ENCODE assay signal across 10 mouse cellular contexts in genomic region chr19:42440089-42440488, GRCm38 (mm10). TPM values are rescaled to one million over a fixed set of nuclear protein-coding genes. Genes with fewer than 3 reads are reported as not detected.
DNase-seq lines count a peak whose midpoint lies in the region; ATAC-seq lines count a peak whose summit lies in the region.
"Had no signal": no experiment of that assay in that cellular context is flagged by ENCODE, and none has a peak within 500 bp of the region (broad histone marks: within the 10 kb centered on the region; RNA-seq: fewer than 3 reads in every experiment).

No protein-coding gene starts in this region.

- DNase-seq in cerebellum, postnatal 10 days: peak; percentile 69 to 73
- DNase-seq in cerebellum, adult 11-12 months: no peak
- peak; percentile 24 for DNase-seq in kidney, adult 9 months
- DNase-seq in kidney, postnatal 4 days: no peak
- peak; percentile 42 to 44 for DNase-seq in right cerebral cortex, adult 2 months (ENCODE audit: low spot score in 2 of 2)
- DNase-seq in right cerebral cortex, postnatal 14 days: no peak
- no peak for DNase-seq in thymus, postnatal 10 days (ENCODE audit: low spot score in 2 of 2)
- DNase-seq: liver, embryonic 13.5 days; thymus, postnatal 36 days had no signal

- ATAC-seq in granulocyte monocyte progenitor cell, adult 5-6 weeks (replicated peaks; ENCODE audit: poor library complexity, severe bottlenecking): no peak

RNA-seq across cellular contexts. Expression of gene Crtac1, which starts 8.5 kb away (rescaled TPM):
- 0.17 TPM in 1 of 2 replicates, not detected in the other for total RNA-seq in granulocyte monocyte progenitor cell, adult 5-6 weeks (2014; fragmentation: Nextera tagmentation)
- total RNA-seq in granulocyte monocyte progenitor cell, adult 5-6 weeks (2017): not detected in 2 replicates

Comparison
In these comparisons a context has a peak if more than half of its experiments do, and no peak if none do; other contexts are left out.
1. DNase-seq: peak in cerebellum, postnatal 10 days (2 of 2), kidney, adult 9 months (single experiment) and right cerebral cortex, adult 2 months (2 of 2); none in cerebellum, adult 11-12 months (single experiment), kidney, postnatal 4 days (0 of 2), right cerebral cortex, postnatal 14 days (single experiment) and thymus, postnatal 10 days (0 of 2).